Mouse (Mus musculus): ENCODE measurements at regions not wholly inside any gene's neighbourhood (a gene's known extent, or its start where the extent isn't known, plus 50 kb on each side); places are given as distances from the start of the nearest gene placed in this dataset.

GRCm38 (mm10) chr6:135627928-135628327, 265.6 kb downstream of the Emp1 start:
- DNase-seq (ENCODE audit: low read depth), result no peak

- DNase-seq (ENCODE audit: low read depth), result no peak
Measured at GRCm38 (mm10) chr6:135629236-135629635, 266.9 kb downstream of the Emp1 start.

GRCm38 (mm10) chr6:135632671-135633070, 270.3 kb downstream of the Emp1 start:
- DNase-seq (ENCODE audit: low read depth), result no peak

GRCm38 (mm10) chr6:135636648-135637047, 274.3 kb downstream of the Emp1 start:
- no peak for DNase-seq (ENCODE audit: low read depth)

GRCm38 (mm10) chr6:135642711-135643110, 280.4 kb downstream of the Emp1 start:
- DNase-seq (ENCODE audit: low read depth), result no peak

GRCm38 (mm10) chr6:135646177-135646576, 283.8 kb downstream of the Emp1 start:
- DNase-seq (ENCODE audit: low read depth), result no peak

GRCm38 (mm10) chr6:135653002-135653401, 290.7 kb downstream of the Emp1 start:
- no peak for DNase-seq (ENCODE audit: low read depth)

GRCm38 (mm10) chr6:135662386-135662785, 300.0 kb downstream of the Emp1 start:
- DNase-seq (ENCODE audit: low read depth), result no peak

- no peak for DNase-seq (ENCODE audit: low read depth)
Measured at GRCm38 (mm10) chr6:135662801-135663537, 300.6 kb downstream of the Emp1 start.

All from induced T-regulatory cell, adult 2 months (primary cell).